Mouse (Mus musculus): Measurements from ENCODE around the gene Osbpl7.

GRCm38 (mm10) chr11:97031977-97032376 is 18.5 kb upstream of the Osbpl7 start:
- TF ChIP-seq GATA1 (IDR thresholded peaks at IDR 0.05; ENCODE audit: low read depth, low read length) (no peak), CTCF (IDR thresholded peaks at IDR 0.05 in 2 of 3, conservative IDR thresholded peaks at IDR 0.05 in 1 of 3; ENCODE audit: control insufficient read depth in 1 of 3, insufficient read depth in 1 of 3, low read depth in 2 of 3, low read length in 3 of 3, poor library complexity in 1 of 3, severe bottlenecking in 1 of 3) (no peak), HCFC1 (IDR thresholded peaks at IDR 0.05; ENCODE audit: low read depth, low read length) (no peak), CHD2 (IDR thresholded peaks at IDR 0.05; ENCODE audit: low read length) (no peak), ZC3H11A (IDR thresholded peaks at IDR 0.05; ENCODE audit: low read depth, low read length) (no peak), NRF1 (IDR thresholded peaks at IDR 0.05; ENCODE audit: insufficient read depth, low read depth, low read length, poor library complexity, severe bottlenecking) (no peak), POLR2A (IDR thresholded peaks at IDR 0.05; ENCODE audit: control insufficient read depth in 1 of 2, insufficient read depth in 1 of 2, low read depth in 1 of 2, low read length in 2 of 2, poor library complexity in 1 of 2) (no peak), ETS1 (IDR thresholded peaks at IDR 0.05; ENCODE audit: low read depth, low read length) (no peak), EP300 (IDR thresholded peaks at IDR 0.05; ENCODE audit: low read depth in 1 of 2, low read length in 2 of 2) (no peak), BHLHE40 (IDR thresholded peaks at IDR 0.05; ENCODE audit: borderline replicate concordance, low read depth, low read length) (no peak)

Data from MEL (cell line).